Mouse (Mus musculus) central nervous system, embryonic 14 days (tissue): ENCODE data around the gene Retreg2. TPM values are rescaled to one million over a fixed set of nuclear protein-coding genes. Genes with fewer than 3 reads are reported as not detected.

ENCODE experiments used
- polyA plus RNA-seq: library from polyadenylated mRNA; depleted of rRNA; stranded (reverse); fragments of >200 nt; gene quantifications from 2 replicates; pipeline ENCODE4 v1.2.3, GENCODE M21; 2012; rRNA removed

Retreg2 gene
- polyA plus RNA-seq = 139 and 143 TPM in 2 replicates

GRCm38 (mm10) chr1:75142301-75143261 lies at the start of gene Retreg2, which contains the start of gene Cnppd1:
Gene Retreg2 (plus strand): TSS chr1:75142778.
Gene Cnppd1 (minus strand): TSS chr1:75142711.

GRCm38 (mm10) chr1:75124346-75125321 lies 17.9 kb upstream of the Retreg2 start, which contains the start of gene Nhej1:
Gene Nhej1 (minus strand): TSS chr1:75125200.

DNA sequence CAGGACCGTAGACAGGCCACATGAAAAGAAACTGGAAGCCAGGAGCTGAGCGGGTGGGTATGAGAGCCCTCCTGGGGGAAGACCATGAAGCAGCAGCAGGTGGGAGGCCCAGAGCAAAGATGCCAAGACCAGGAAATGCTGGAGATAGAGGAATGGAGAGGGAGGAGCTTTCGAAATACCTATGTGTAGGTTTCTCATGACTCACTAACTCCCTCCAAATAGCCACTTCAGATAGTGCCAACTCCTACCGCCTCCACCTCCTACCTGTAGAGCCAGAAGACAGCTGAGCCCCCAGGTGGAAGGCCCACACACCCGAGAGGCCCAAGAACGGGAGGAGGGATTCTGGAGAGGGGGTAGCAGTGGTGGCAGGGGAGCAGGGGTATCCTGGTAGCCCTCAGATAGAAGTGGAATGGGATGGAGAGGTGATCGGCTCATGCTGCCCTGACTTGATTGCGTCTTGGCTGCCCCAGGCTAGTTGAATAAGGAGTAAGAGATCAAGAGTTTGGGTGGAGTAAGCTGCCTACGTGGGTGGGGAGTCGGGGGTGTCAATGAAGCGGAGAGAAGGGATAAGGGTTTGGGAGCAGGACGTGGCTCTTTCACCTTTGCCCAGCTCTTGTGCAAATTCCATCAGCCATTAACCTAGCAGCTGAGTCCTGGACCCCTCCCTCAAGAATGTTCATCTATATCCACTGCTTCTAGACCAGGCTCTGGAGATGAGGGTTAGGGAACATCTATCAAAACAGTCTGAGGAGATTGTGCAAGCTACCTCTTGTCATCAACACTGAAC lies 9.0 kb upstream of the Retreg2 start, which contains the start of gene Slc23a3:
Gene Slc23a3 (minus strand): TSS at position 470 of the 787 bp plus-strand sequence.

GRCm38 (mm10) chr1:75168472-75169464 lies 26.2 kb downstream of the Retreg2 start, which contains the start of gene Zfand2b:
Gene Zfand2b (plus strand): TSS chr1:75168646.

DNA sequence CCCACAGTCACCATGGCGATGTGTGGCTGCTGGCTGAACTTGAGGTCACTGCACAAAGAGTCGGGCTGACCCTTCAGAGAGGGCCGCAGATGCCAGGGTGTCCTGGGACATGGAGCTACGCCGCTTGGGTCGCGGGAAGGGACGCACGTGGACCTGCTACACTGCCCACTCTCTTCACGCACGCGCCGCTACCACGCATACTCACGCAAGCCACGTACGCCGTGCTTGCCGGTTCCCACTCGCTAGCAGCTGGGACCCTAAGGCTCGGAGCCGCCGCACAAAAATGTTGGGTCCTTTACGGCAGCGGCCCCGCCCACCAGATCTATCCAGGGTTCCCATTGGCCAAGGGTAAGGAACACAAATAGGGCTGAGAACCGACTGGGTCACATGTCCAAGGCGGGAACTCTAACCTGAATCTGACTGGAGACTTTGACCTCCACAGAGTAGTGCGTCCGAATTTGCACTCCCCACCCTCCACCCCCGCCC lies 37.6 kb downstream of the Retreg2 start, which contains the start of gene Abcb6:
Gene Abcb6 (minus strand): TSS at position 288 of the 486 bp plus-strand sequence.

GRCm38 (mm10) chr1:75191622-75192402 lies 49.2 kb downstream of the Retreg2 start, which contains the start of the genes Ankzf1 and Atg9a:
Gene Ankzf1 (plus strand): TSS chr1:75192151.
Gene Atg9a (minus strand): TSS chr1:75192196.

Other genes starting within 250 kb of the Retreg2 start
- 0.39 and 1.1 TPM in 2 replicates for gene Cryba2, start 249.6 kb upstream of the Retreg2 start, polyA plus RNA-seq
- gene Cfap65, start 207.2 kb upstream of the Retreg2 start, polyA plus RNA-seq = 3.0 and 3.1 TPM in 2 replicates
- 0.60 and 3.4 TPM in 2 replicates for gene Ihh, start 191.1 kb upstream of the Retreg2 start, polyA plus RNA-seq
- 3.0 and 3.8 TPM in 2 replicates for gene Nhej1, start 17.6 kb upstream of the Retreg2 start, polyA plus RNA-seq
- 0.06 and 0.15 TPM in 2 replicates for gene Slc23a3, start 8.9 kb upstream of the Retreg2 start, polyA plus RNA-seq
- gene Cnppd1, start 67 bp upstream of the Retreg2 start, polyA plus RNA-seq = 60.0 and 62.1 TPM in 2 replicates
- 53.6 and 56.3 TPM in 2 replicates for gene Zfand2b, start 25.9 kb downstream of the Retreg2 start, polyA plus RNA-seq
- gene Abcb6, start 37.6 kb downstream of the Retreg2 start, polyA plus RNA-seq = 31.6 and 32.7 TPM in 2 replicates
- gene Ankzf1, start 49.4 kb downstream of the Retreg2 start, polyA plus RNA-seq = 30.2 and 33.0 TPM in 2 replicates
- 55.1 and 56.4 TPM in 2 replicates for gene Atg9a, start 49.4 kb downstream of the Retreg2 start, polyA plus RNA-seq
- gene Glb1l, start 68.0 kb downstream of the Retreg2 start, polyA plus RNA-seq = 40.1 and 40.9 TPM in 2 replicates
- gene Stk16, start 68.1 kb downstream of the Retreg2 start, polyA plus RNA-seq = 261 and 262 TPM in 2 replicates
- gene Tuba4a, start 77.1 kb downstream of the Retreg2 start, polyA plus RNA-seq = 6.3 and 6.9 TPM in 2 replicates
- gene A630095N17Rik, start 89.3 kb downstream of the Retreg2 start, polyA plus RNA-seq = not detected in 2 replicates
- gene Dnajb2, start 93.6 kb downstream of the Retreg2 start, polyA plus RNA-seq = 49.5 and 53.3 TPM in 2 replicates
- 36.6 and 47.6 TPM in 2 replicates for gene Ptprn, start 121.7 kb downstream of the Retreg2 start, polyA plus RNA-seq
- gene Resp18, start 135.6 kb downstream of the Retreg2 start, polyA plus RNA-seq = 58.6 and 67.6 TPM in 2 replicates
- gene Dnpep, start 175.2 kb downstream of the Retreg2 start, polyA plus RNA-seq = 146 and 166 TPM in 2 replicates
- gene Des, start 217.6 kb downstream of the Retreg2 start, polyA plus RNA-seq = 0.93 and 10.1 TPM in 2 replicates
- gene Speg, start 232.5 kb downstream of the Retreg2 start, polyA plus RNA-seq = 41.4 and 54.7 TPM in 2 replicates